Mouse (Mus musculus): ENCODE measurements around the gene Pak2.
"Not testable (repeated sequence)": the region's sequence is repeated elsewhere in the genome, so short reads cannot be mapped to it uniquely, and the experiment has no call there.

Pak2 gene

GRCm38 (mm10) chr16:32091466-32091865 lies 12.3 kb upstream of the Pak2 start:
- no peak for DNase-seq (ENCODE audit: low spot score)

GRCm38 (mm10) chr16:32087629-32088443 lies 8.7 kb upstream of the Pak2 start:
- no peak for DNase-seq (ENCODE audit: low spot score)

- DNase-seq (ENCODE audit: low spot score) = peak; percentile 56
Observed at GRCm38 (mm10) chr16:32078408-32078990, 643 bp downstream of the Pak2 start.

- DNase-seq (ENCODE audit: low spot score) = no peak
Observed at GRCm38 (mm10) chr16:32077648-32078407, 1.3 kb downstream of the Pak2 start.

- DNase-seq (ENCODE audit: low spot score) = no peak
Observed at GRCm38 (mm10) chr16:32076406-32076805, 2.7 kb downstream of the Pak2 start.

- no peak for DNase-seq (ENCODE audit: low spot score)
Observed at GRCm38 (mm10) chr16:32075762-32076161, 3.4 kb downstream of the Pak2 start.

- DNase-seq (ENCODE audit: low spot score) = not testable (repeated sequence)
Observed at GRCm38 (mm10) chr16:32070070-32070469, 9.1 kb downstream of the Pak2 start.

- DNase-seq (ENCODE audit: low spot score) = no peak
Observed at GRCm38 (mm10) chr16:32068389-32069300, 10.5 kb downstream of the Pak2 start.

- no peak for DNase-seq (ENCODE audit: low spot score)
Observed at GRCm38 (mm10) chr16:32066899-32067298, 12.2 kb downstream of the Pak2 start.

GRCm38 (mm10) chr16:32063900-32064299 lies 15.2 kb downstream of the Pak2 start:
- DNase-seq (ENCODE audit: low spot score) = no peak

- DNase-seq (ENCODE audit: low spot score) = no peak
Observed at GRCm38 (mm10) chr16:32062226-32062625, 16.9 kb downstream of the Pak2 start.

GRCm38 (mm10) chr16:32059840-32060523 lies 19.2 kb downstream of the Pak2 start:
- DNase-seq (ENCODE audit: low spot score) = no peak

- no peak for DNase-seq (ENCODE audit: low spot score)
Observed at GRCm38 (mm10) chr16:32058817-32059216, 20.3 kb downstream of the Pak2 start.

GRCm38 (mm10) chr16:32042367-32042766 lies 36.8 kb downstream of the Pak2 start:
- DNase-seq (ENCODE audit: low spot score) = no peak

- no peak for DNase-seq (ENCODE audit: low spot score)
Observed at GRCm38 (mm10) chr16:32019678-32020077, 59.5 kb downstream of the Pak2 start.

GRCm38 (mm10) chr16:32010330-32010729 lies 68.8 kb downstream of the Pak2 start:
- DNase-seq (ENCODE audit: low spot score) = no peak

GRCm38 (mm10) chr16:32009913-32010312 lies 69.2 kb downstream of the Pak2 start:
- peak; percentile 49 for DNase-seq (ENCODE audit: low spot score)

- no peak for DNase-seq (ENCODE audit: low spot score)
Observed at GRCm38 (mm10) chr16:32008529-32009293, 70.4 kb downstream of the Pak2 start.

- no peak for DNase-seq (ENCODE audit: low spot score)
Observed at GRCm38 (mm10) chr16:32004731-32005130, 74.4 kb downstream of the Pak2 start.

Measured in MN1 (cell line).